Mouse (Mus musculus): ENCODE results near the gene Ggnbp2. TPM values are rescaled to one million over a fixed set of nuclear protein-coding genes. Genes with fewer than 3 reads are reported as not detected.
"Not testable (repeated sequence)": the region's sequence is repeated elsewhere in the genome, so short reads cannot be mapped to it uniquely, and the experiment has no call there.

Ggnbp2 gene
- polyA plus RNA-seq, 1 experiment from 2014 or later, result 76.1 TPM

- not testable (repeated sequence) for H3K27me3 ChIP-seq; H3K9me3 ChIP-seq (replicated peaks); H3K9ac ChIP-seq; ATAC-seq (ENCODE audit: low FRiP score)
- H3K36me3 ChIP-seq, result peaks cover 24% of the 10 kb centered on the region
- WGBS, result 81% methylated on average over 11 of the region's 11 CpGs
- H3K4me3 ChIP-seq, result peak overlapping the region; percentile 63
- H3K4me1 ChIP-seq, result peaks cover 10% of the 10 kb centered on the region
- H3K4me2 ChIP-seq (replicated peaks), result peak overlapping the region; percentile 95
- H3K27ac ChIP-seq, result peak overlapping the region; percentile 12; the same call in 1 of the 2 replicates
Measured at GRCm38 (mm10) chr11:84829495-84829894, 41.1 kb downstream of the Ggnbp2 start.

DNA sequence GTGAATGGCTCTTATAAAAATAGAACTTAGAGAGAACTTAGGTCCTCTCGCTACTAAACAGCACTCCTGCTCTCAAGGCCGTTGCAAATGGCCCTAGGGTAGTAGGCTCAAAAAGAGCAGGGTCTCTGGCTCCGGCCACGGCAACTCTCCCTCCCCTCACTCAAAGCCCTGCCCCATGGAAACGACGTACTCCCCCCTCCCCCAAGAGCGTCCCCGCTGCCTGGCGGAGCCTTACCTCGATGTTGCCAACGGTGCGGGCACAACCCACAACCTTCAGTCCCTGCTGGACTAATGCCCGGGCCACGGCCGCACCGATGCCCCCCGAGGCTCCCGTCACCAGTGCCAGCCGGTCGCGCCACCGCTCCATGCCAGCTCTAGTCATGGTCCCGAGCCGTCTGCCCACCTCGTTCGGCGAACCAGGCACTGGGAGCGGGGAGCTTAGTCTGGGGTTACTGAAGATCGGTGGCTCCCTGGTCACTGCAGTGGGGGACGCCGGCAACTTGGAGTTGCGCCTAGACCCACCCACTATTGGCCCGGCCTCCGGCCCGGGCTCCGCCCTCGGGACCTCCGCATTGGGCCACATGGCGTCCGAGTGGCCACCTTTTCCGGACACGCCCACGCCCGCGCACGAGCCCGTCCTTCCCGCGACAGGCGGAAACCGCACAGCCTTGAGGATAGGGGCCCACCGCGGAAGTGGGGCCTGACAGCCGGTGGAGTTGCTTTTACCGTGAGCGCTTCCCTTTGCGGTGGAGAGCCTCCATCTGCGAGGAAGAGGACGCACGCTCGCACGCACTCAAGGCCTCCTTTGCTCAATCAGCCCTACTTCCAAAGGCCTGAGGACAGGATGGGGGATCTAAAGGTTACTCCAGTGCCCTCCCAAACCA, 41.9 kb downstream of the Ggnbp2 start, which contains the start of gene Dhrs11:
TSS of gene Dhrs11 (minus strand) at position 479 of the 884 bp plus-strand sequence.
- no peaks in the 10 kb centered on the region for H3K9me3 ChIP-seq (replicated peaks)
- peak within 1 kb of the TSS; percentile 12; the same call in 1 of the 2 replicates for H3K27ac ChIP-seq
- H3K4me2 ChIP-seq (replicated peaks), result peak within 1 kb of the TSS; percentile 95
- ATAC-seq (ENCODE audit: low FRiP score), result peak; percentile 91
- H3K4me1 ChIP-seq, result peaks cover 10% of the 10 kb centered on the region
- WGBS, result under 1% methylated on average over 62 of the region's 62 CpGs
- peak within 1 kb of the TSS; percentile 63 for H3K4me3 ChIP-seq
- H3K9ac ChIP-seq, result peak within 1 kb of the TSS; percentile 69
- H3K27me3 ChIP-seq, result no peaks in the 10 kb centered on the region
- peaks cover 17% of the 10 kb centered on the region for H3K36me3 ChIP-seq

GRCm38 (mm10) chr11:84827901-84828503, 42.6 kb downstream of the Ggnbp2 start:
- Histone ChIP-seq H3K4me1 (peaks cover 10% of the 10 kb centered on the region), H3K27me3 (no peaks in the 10 kb centered on the region), H3K4me3 (peak overlapping the region; percentile 63), H3K27ac (no peak overlapping the region), H3K36me3 (peaks cover 14% of the 10 kb centered on the region; the same call in 1 of the 2 replicates), H3K9ac (peak overlapping the region; percentile 69), H3K4me2 (replicated peaks) (peak overlapping the region; percentile 95), H3K9me3 (replicated peaks) (no peaks in the 10 kb centered on the region)
- ATAC-seq (ENCODE audit: low FRiP score), result no peak; the same call in 1 of the 2 replicates
- 38% methylated on average over 3 of the region's 3 CpGs for WGBS

- peaks cover 9% of the 10 kb centered on the region; the same call in 1 of the 2 replicates for H3K36me3 ChIP-seq
- no peak overlapping the region for H3K4me3 ChIP-seq
- H3K9me3 ChIP-seq (replicated peaks), result no peaks in the 10 kb centered on the region
- H3K9ac ChIP-seq, result no peak overlapping the region
- H3K27ac ChIP-seq, result no peak overlapping the region
- no peaks in the 10 kb centered on the region for H3K27me3 ChIP-seq
- peaks cover 10% of the 10 kb centered on the region for H3K4me1 ChIP-seq
- ATAC-seq (ENCODE audit: low FRiP score), result no peak
- no peak overlapping the region; the same call in 1 of the 2 replicates for H3K4me2 ChIP-seq (replicated peaks)
Measured at GRCm38 (mm10) chr11:84827492-84827891, 43.1 kb downstream of the Ggnbp2 start.

GRCm38 (mm10) chr11:84826185-84826584, 44.4 kb downstream of the Ggnbp2 start:
- H3K4me1 ChIP-seq, result peaks cover 10% of the 10 kb centered on the region
- no peaks in the 10 kb centered on the region for H3K36me3 ChIP-seq
- whole genome bisulfite sequencing, result 76% methylated on average over 3 of the region's 3 CpGs
- no peak overlapping the region for H3K4me2 ChIP-seq (replicated peaks)
- H3K9me3 ChIP-seq (replicated peaks), result no peaks in the 10 kb centered on the region
- H3K4me3 ChIP-seq, result no peak overlapping the region
- H3K9ac ChIP-seq, result no peak overlapping the region
- no peak overlapping the region for H3K27ac ChIP-seq
- no peaks in the 10 kb centered on the region for H3K27me3 ChIP-seq
- ATAC-seq (ENCODE audit: low FRiP score), result no peak

DNA sequence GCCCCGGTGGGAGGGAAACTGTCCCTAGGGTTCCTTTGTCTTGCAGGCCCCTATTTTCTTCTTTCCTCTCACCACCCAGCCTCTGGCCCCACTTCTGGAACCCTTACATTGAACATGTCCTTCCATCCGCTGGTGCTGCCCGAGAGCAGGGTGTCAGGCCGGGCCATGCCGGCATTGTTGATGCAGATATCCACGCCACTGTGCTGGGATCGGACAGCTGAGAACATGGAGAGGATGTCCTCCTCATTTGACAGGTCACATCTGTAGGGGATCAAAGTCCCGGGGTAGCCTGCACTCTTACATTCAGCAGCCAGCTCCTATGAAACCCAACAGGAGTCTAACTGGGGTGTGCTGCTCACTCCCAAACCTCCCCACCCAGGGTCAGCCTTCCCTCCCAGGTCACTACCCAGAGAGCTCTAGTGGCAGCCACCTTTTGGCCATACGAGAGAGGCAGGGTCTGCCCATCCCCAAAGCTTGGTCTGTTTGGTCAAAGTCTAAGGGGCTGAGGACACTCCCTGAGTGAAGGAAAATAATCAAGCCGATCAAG, 45.3 kb downstream of the Ggnbp2 start:
- H3K27ac ChIP-seq, result no peak overlapping the region
- H3K36me3 ChIP-seq, result no peaks in the 10 kb centered on the region
- 91% methylated on average over 10 of the region's 10 CpGs for WGBS
- no peaks in the 10 kb centered on the region for H3K27me3 ChIP-seq
- no peak overlapping the region for H3K9ac ChIP-seq
- ATAC-seq (ENCODE audit: low FRiP score), result no peak
- H3K9me3 ChIP-seq (replicated peaks), result no peaks in the 10 kb centered on the region
- H3K4me2 ChIP-seq (replicated peaks), result no peak overlapping the region
- no peak overlapping the region for H3K4me3 ChIP-seq
- H3K4me1 ChIP-seq, result peaks cover 10% of the 10 kb centered on the region

DNA sequence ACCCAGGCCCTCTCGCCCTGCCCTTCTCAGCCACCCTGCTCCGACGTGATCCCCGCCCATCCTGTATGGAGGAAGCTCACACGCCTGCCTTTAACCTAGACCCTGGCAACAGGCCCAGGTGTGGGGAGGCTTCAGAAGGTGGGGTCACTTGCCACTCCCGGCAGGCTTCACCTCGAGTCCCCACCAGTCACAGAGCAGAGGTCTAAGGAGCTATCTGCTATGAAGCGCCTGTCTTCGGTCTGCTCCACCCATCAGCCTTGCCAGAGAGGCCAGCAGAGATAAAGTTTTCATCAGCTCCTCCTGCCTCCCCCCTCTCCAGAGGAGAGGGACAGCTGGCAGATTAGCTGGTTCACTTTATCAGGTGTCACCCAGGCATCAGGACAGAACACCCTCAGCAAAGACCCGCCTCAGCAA, 47.1 kb downstream of the Ggnbp2 start:
- 73% methylated on average over 10 of the region's 10 CpGs for WGBS
- H3K9me3 ChIP-seq (replicated peaks), result no peaks in the 10 kb centered on the region
- H3K27me3 ChIP-seq, result no peaks in the 10 kb centered on the region
- no peak overlapping the region for H3K27ac ChIP-seq
- H3K4me2 ChIP-seq (replicated peaks), result no peak overlapping the region
- H3K4me3 ChIP-seq, result no peak overlapping the region
- no peak overlapping the region for H3K9ac ChIP-seq
- no peaks in the 10 kb centered on the region for H3K36me3 ChIP-seq
- no peak for ATAC-seq (ENCODE audit: low FRiP score)
- H3K4me1 ChIP-seq, result peaks cover 5% of the 10 kb centered on the region; the same call in 1 of the 2 replicates

DNA sequence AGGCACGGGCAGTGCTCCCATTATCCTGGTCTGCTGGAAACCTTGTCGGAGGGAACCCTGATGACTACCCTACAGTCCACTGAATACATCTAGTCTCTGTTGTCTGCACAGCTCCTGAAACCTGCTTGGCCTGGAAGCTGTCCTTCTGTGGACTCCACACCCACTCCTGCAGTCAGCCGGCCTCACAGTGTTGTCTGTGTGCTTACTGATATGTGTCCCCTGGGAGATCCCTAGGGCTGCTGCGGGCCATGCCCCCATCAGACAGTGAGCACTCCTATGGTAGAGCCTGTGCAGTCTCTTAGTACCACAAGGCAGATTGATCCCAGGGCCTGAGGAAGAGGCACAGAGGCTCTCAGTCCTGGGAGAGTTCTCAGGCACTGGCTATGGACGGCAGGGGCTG, 48.1 kb downstream of the Ggnbp2 start:
- Histone ChIP-seq H3K9ac (no peak overlapping the region), H3K36me3 (no peaks in the 10 kb centered on the region), H3K4me3 (no peak overlapping the region), H3K4me1 (peaks cover 4% of the 10 kb centered on the region), H3K9me3 (replicated peaks) (no peaks in the 10 kb centered on the region), H3K27me3 (no peaks in the 10 kb centered on the region), H3K4me2 (replicated peaks) (no peak overlapping the region), H3K27ac (no peak overlapping the region)
- WGBS, result 91% methylated on average over 5 of the region's 5 CpGs
- ATAC-seq (ENCODE audit: low FRiP score), result no peak

DNA sequence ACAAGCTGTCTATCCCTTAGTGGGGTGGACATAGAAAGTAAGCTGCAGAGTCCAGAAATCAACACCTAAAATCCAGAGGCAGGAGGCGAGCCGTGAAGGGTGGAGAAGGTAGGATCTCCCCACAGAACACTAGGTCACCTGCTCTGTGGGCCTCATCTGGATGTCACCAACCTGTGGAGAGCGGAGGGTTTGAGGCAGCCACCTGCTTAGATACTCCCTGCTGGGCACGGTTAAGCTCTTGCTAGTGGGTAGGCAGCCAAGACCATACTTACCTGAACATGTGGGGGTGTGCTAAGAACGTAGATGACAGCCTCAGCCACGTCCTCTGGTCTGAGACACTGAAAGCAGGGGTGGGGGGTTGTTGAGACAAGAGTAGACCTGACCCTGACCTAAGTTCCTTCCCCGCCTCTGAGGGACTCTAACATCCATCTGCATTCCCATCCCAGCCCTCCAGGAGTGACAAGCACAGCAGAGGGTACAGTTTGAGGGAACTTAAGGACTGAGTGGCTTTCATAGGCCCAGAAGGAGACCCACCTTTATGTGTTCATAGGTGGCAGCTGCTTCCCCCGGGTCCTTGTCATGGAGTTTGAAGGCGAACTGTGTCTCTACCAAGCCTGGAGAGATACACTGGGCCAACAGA, 49.4 kb downstream of the Ggnbp2 start:
- H3K27me3 ChIP-seq, result no peaks in the 10 kb centered on the region
- H3K9ac ChIP-seq, result no peak overlapping the region
- no peak overlapping the region for H3K4me2 ChIP-seq (replicated peaks)
- no peaks in the 10 kb centered on the region for H3K36me3 ChIP-seq
- H3K4me3 ChIP-seq, result no peak overlapping the region
- no peak for ATAC-seq (ENCODE audit: low FRiP score)
- H3K4me1 ChIP-seq, result peaks cover 4% of the 10 kb centered on the region
- no peaks in the 10 kb centered on the region for H3K9me3 ChIP-seq (replicated peaks)
- 90% methylated on average over 9 of the region's 9 CpGs for WGBS
- H3K27ac ChIP-seq, result no peak overlapping the region

DNA sequence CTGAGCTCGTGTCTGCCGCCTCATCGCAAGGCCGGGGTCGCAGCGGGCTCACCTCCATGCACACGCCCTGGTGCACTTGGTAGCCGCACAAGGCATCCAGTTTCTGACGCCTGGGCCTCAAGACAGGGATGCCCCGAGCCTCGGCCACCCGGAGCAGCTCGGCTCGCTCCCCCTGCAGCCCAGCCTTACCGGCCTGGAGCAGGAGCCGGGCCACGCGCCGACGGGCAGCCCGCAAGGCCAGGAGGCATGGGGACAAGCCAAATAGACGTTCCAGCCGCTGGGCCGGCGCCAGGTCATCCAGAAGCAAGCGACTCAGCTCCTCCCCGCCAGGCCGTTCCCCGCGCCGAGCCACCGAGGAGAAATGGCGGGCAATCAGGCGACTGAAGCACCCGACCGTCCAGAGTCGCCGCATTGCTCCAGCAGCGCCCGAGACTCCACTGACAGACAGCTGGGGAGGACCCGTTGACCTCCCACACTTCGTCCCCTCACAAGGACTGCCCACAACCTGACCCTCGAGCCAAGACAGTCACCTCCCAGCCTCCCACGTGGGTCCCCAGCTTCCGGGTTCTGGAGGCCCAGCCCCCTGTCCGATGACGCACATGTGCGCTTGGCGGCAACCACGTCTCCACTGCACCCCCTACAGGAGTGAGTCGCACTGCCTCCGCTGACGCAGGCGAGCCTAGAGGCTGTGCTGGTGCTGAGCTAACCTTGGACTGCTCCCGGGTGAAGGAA, 51.5 kb downstream of the Ggnbp2 start, which contains the start of gene Mrm1:
TSS of gene Mrm1 (minus strand) at position 555 of the 732 bp plus-strand sequence.
- peak within 1 kb of the TSS; percentile 62 for H3K9ac ChIP-seq
- no peaks in the 10 kb centered on the region for H3K9me3 ChIP-seq (replicated peaks)
- H3K4me2 ChIP-seq (replicated peaks), result peak within 1 kb of the TSS; percentile 99
- under 1% methylated on average over 54 of the region's 55 CpGs for WGBS
- no peaks in the 10 kb centered on the region for H3K27me3 ChIP-seq
- peak within 1 kb of the TSS; percentile 62; the same call in 1 of the 2 replicates for H3K27ac ChIP-seq
- ATAC-seq (ENCODE audit: low FRiP score), result peak; percentile 79
- H3K36me3 ChIP-seq, result no peaks in the 10 kb centered on the region
- H3K4me3 ChIP-seq, result peak within 1 kb of the TSS; percentile 71
- H3K4me1 ChIP-seq, result peaks cover 4% of the 10 kb centered on the region

DNA sequence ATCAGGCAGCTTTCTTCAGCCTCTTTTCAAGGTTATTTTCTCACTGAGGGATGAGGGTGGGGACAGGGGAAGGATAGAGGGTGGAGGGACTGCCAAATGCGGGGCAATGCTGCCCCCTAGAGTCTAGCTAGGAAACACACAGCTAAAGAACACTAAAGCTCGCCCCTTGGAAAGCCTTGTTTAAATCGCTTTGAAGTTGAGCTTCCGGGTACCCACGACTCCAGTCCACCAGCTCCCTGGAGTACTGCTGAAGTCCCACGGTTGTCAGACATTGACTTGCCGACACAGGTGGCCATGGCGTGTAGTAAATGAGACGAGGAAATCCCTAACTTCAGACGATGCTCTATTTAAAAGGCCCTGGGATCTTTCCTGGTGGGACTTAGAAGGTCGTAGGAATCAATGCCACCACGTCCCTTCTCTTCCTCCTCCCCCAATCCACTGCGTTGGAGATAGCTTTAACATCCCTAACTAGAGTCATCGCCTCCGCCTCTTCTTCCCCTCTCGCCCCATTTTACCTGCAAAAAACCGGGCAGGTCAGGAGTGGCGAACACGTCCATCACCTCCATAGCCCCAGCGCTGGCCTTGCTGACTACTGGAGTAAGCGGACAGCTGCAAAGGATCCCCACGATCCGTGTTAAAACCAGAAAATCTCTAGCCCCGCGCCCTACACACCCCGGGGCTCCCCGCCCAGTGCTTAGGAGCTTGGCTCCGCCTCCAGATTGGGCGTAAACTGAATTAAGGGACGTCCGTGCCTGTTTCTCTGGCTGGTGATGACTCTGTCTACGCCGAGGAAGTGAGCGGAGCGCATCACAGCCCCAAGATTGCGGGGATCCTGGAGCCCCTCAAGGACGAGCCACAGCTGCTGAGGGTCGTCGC, 52.3 kb downstream of the Ggnbp2 start:
- no peaks in the 10 kb centered on the region for H3K27me3 ChIP-seq
- H3K9ac ChIP-seq, result peak overlapping the region; percentile 62
- H3K36me3 ChIP-seq, result no peaks in the 10 kb centered on the region
- H3K4me2 ChIP-seq (replicated peaks), result peak overlapping the region; percentile 99
- peak; percentile 42 for ATAC-seq (ENCODE audit: low FRiP score)
- H3K4me3 ChIP-seq, result peak overlapping the region; percentile 71
- H3K27ac ChIP-seq, result no peak overlapping the region
- H3K4me1 ChIP-seq, result peaks cover 4% of the 10 kb centered on the region
- H3K9me3 ChIP-seq (replicated peaks), result no peaks in the 10 kb centered on the region
- WGBS, result under 1% methylated on average over 39 of the region's 39 CpGs
